Mouse (Mus musculus) frontal cortex, postnatal 14 days (tissue): ENCODE data around the gene Ssr4.
A peak's percentile ranks its signal among the peaks of the same experiment; 100 is the strongest.

Source experiments
- DNase-seq, 2 experiments: peaks; one replicate each; pipeline ENCODE4 v3.0.0; 2022; ENCODE audit warnings: low spot score in 2 of 2

Ssr4 gene

GRCm38 (mm10) chrX:73805814-73806213 is 19.0 kb downstream of the Ssr4 start:
- DNase-seq = no peak

- no peak for DNase-seq
Measured at GRCm38 (mm10) chrX:73815072-73815471, 28.2 kb downstream of the Ssr4 start.

DNA sequence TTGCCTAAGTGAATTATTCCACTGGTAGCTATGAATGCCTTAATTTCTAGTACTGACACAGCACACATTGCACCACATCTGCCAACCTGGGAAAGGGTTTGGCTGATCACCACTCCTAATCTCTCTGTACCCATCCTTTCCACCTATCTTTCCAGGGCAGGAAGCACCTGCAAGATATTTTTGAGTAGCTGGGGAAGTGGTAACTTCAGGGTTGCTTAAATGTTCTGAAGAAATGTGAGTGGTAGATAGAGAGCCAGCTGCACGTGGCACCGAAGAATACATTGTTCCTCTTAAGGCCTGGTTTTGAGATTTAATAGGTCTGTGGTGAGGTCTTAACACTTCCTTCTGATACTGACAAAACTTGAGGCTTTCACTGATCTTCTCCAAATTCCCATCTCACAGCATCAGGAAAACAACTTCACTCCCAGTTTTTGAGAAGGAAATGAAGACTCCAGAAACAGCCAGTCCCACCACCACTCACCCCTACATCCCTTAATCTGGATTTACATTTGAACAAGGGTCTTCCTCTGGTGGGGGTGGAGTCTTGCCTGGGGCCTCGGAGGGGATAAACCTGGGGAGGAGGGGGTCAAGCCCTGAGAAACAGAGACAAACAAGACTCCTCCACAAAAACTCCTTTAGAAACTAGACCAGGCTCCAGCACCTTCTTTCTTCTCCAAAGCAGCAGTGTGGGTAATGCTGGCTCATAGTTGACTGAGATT is 29.9 kb downstream of the Ssr4 start:
- DNase-seq = no peak

DNA sequence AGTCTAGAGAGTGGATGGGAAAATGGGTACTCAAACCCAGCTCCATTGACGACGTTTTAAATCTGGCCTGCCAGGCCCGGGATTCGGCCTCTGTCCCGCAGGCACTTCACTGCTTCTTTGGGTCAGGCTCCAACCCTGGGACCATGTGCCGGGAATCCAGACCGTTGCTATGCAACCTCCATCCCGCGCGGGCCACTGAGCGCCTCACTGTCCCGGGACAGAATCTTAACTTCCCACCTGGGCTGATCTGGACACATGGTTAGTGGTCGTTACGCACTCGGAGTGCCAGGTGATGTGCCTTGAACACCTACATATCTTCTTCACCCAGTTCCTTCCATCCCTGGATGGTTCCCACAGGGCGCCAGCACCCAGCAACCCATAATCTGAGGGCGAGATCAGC is 36.9 kb downstream of the Ssr4 start:
- DNase-seq = no peak

DNA sequence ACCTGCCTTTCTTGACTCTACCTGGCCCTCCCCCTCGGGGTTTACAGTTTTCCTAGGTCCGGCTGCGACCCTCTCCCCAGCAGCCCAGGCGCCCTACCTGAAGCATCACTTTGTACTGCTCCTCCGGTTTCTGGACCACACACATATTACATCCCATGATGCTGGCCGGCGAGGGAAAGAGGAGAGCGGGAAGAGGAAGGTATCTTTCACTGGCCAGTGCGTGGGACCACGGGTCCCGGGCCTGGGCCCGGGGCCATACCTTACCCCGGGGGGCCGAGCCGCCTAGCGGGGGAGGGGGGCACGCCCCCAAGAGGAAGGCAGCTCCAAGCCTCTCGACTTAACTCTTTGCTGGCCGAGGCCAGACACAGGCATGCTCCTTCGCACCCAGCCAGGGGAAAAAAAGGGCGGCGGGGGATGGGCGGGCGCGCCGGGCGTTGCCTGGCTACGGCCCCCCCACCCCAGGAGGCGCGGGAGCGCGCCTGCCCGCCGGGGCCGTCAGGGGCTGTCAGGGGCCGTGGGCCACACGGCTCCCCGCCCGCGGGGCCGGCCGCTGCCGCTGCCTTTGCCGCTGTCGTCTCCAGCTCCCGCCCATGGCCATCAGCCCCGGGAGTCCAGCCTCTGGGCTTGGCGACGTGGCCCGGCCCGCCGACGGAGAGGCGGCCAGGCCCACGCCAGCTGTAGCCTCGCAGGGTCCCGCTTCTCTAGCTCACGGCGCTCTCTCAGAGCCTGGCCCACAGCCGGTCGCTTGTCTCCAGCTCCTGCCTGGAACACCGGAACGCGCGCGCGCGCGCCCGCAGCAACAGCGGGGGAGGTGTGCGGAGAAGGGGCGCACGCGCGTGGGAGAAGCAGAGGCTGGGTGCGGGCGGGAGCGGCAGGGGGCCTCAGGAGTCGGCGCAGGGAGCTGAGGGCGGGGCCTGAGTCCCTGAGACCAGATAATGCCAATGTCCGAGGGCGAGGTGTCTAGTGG is 37.6 kb downstream of the Ssr4 start, which contains the start of gene Pdzd4:
TSS of gene Pdzd4 (minus strand) at position 785 of the 967 bp plus-strand sequence.
- peak; percentile 22 to 33 for DNase-seq

DNA sequence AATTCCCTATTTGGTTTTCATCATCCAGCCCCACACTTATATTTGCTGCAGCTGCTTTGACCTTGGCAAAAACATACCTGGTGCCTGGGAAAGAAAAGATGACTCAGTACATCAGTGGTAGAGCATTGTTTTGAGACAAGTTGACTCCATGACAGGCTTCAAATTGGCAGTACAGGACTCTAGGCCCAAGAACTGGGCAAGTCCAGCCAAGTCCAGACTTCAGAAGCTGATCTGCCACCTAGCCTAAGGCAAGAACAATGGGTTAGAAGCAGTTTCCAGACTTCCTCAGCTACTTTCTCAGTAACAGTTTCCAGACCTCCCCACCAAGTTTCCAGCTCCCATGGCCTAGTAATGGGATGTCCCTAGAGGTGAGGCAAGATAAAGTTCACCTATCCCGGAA is 48.9 kb downstream of the Ssr4 start:
- no peak for DNase-seq

GRCm38 (mm10) chrX:73836691-73837090 is 49.9 kb downstream of the Ssr4 start:
- DNase-seq = no peak
